Mouse (Mus musculus) heart, postnatal 14 days (tissue): ENCODE data around the gene A4galt. TPM values are rescaled to one million over a fixed set of nuclear protein-coding genes. Genes with fewer than 3 reads are reported as not detected.
"Not testable (repeated sequence)": the region's sequence is repeated elsewhere in the genome, so short reads cannot be mapped to it uniquely, and the experiment has no call there.

Experiments
- DNase-seq, 2 experiments: peaks; one replicate each; pipeline ENCODE4 v3.0.0; 2021 to 2022
- intact Hi-C: fragments of 180-260 bp; cut with DNase I; formaldehyde crosslinking; loops from one replicate; pipeline ENCODE4 v1.15.1; 2025
- long read RNA-seq, 2 experiments: library from polyadenylated mRNA; stranded (forward); transcript quantifications; one replicate each; pipeline ENCODE4 v2.0.0; 2021
- total RNA-seq, 2 experiments: library from RNA; stranded (reverse); gene quantifications; 2 replicates each; pipeline ENCODE4 v1.2.3; 2021

Gene A4galt
- total RNA-seq: 1 to 10 TPM; 4.9 to 5.1 TPM
- long read RNA-seq, experiment 1, partial matches to known transcripts: 0 of 3 reads
- long read RNA-seq, experiment 1, other reads (novel, unspliced or antisense): 0 of 3 reads
- long read RNA-seq, experiment 2: 0 reads

DNA sequence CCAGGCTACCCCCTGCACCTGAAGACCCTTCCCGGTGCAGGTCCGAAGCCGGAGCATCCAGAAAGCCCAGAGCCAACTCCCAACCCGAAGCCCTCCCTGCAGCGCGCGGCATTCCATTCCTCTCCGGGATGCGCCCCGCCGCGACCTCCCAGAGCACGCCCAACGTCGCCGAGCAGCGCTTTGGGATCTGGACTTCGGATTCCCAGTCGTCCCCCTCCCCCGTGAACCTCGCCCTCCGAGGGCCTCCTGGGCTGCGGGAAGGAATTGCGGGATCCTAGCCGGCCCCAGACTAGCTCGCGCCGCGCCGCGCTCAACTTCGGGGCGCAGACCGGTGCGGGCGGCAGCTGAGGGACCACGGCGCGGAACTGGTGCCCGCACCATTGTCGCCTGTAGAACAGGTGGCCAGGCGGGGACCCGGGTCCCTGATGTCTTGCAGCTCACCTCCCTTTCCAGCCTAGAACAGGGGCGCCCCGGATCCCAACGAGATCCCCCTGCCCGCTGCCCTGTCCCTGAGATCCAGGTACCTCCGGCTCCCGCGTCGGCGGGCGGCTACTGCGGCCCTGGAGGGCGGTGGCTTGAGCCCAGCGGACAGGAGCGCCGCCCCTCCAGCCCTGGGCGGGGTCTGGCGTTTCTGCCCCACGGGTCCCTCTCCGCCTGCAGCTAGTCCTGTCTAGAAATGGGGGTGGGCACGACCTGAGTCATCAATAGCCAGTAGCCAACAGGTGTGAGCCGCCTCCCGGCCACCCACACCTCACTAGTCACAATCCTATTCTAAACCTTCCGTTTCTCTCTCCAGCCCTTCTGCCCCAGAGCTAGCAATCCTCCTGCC lies at the start of gene A4galt:
Gene A4galt, minus strand, starts transcription at position 599 of the 829 bp plus-strand sequence.
- intact Hi-C loops: loop anchor here (5.0 kb wide), 2 partner anchors 39 to 46 kb away; no protein-coding TSS in a partner anchor
- peak; percentile 66 to 69 for DNase-seq

DNA sequence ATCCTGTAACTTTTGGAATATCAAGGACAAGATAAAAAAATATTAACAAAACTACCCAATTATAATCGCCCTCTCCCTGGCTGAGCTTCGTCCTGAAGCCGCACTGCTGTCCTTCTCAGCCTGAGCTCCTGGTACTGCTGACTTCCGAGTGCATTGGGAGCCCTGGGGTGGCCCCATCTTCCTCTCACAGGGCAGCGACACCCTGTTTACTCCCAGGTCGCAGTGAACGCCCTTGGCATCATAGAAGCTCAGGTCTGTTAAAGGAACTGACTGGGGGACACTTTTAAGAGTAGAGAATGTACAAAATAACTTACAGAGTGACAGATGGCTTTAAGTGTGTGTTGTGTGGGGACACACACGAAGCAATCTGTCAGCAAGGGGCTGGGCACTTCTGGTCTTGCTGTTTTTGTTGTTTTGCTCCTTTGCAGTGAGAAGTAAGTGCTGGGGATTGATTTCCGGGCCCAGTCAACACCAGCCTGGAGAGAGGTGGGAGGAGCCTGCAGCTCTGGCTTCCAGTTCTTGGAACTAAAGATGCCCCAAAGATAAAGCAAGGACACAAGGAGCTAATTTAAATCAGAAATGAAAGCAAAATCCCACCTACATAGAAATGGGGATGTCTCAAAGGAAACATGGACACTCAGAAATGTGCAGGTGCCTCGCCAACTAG lies 48.5 kb upstream of the A4galt start:
- intact Hi-C loops: loop anchor here (5.0 kb wide), 3 partner anchors 48 to 128 kb away; partner anchors contain the start of genes A4galt and Cyb5r3
- no peak for DNase-seq

DNA sequence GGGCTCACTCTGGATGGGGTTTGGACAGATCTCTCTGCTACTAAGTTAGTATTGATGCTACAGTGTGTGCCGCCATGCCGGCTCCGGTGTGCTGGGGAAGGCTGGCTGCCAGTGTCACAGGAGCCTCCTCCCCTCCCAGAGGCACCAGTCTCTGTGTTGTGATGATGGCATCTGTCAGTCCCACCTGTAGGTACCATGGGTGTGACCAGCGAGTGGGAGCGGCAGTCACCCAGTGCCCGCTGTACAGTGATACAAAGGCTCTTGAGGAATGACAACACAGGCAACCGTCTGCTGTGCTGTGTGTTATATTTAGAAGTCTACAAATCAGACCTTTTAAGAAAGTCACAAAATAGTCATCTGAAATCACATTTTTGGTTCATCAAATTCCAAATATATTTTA lies 47.9 kb upstream of the A4galt start:
- intact Hi-C loops: loop anchor here (5.0 kb wide), 2 partner anchors 47 to 127 kb away; partner anchors contain the start of genes A4galt and Cyb5r3
- no peak for DNase-seq

DNA sequence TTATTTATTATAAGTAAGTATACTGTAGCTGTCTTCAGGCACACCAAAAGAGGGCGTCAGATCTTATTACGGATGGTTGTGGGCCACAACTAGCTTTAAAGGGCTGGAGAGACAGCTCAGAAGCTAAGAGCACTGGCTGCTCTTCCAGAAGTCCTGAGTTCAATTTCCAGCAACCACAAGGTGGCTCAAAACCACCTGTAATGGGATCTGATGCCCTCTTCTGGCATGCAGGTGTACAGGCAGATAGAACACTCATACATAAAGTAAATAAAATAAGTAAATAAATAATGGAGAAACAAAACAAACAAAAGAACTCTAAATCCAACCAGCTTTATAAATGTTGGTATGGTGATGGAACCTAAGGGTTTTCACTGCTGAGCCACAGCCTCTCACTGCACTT lies 47.2 kb upstream of the A4galt start:
- intact Hi-C loops: loop anchor here (5.0 kb wide), 2 partner anchors 47 to 127 kb away; partner anchors contain the start of genes A4galt and Cyb5r3

DNA sequence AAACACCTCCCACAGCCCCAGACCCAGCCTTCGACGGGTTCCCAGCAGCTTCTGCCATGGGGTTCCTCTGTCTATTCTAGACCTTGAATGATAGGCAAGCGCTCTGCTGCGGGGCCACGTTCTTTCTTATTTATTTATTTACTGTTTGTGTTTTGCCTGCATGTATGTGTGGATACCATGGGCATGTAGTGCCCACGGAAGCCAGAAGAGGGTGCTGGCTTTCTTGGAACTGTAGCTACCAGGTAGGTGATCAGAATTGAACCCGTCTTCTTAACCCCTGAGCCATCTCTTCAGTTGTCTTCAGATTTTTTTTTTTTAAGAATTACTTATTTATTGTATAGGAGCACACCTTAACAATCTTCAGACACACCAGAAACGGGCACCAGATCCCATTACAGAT lies 46.7 kb upstream of the A4galt start:
- intact Hi-C loops: loop anchor here (5.0 kb wide), 2 partner anchors 46 to 126 kb away; partner anchors contain the start of genes A4galt and Cyb5r3
- no peak for DNase-seq

More for the DNA sequence above, 47.2 kb upstream of the A4galt start:
- DNase-seq: no peak

DNA sequence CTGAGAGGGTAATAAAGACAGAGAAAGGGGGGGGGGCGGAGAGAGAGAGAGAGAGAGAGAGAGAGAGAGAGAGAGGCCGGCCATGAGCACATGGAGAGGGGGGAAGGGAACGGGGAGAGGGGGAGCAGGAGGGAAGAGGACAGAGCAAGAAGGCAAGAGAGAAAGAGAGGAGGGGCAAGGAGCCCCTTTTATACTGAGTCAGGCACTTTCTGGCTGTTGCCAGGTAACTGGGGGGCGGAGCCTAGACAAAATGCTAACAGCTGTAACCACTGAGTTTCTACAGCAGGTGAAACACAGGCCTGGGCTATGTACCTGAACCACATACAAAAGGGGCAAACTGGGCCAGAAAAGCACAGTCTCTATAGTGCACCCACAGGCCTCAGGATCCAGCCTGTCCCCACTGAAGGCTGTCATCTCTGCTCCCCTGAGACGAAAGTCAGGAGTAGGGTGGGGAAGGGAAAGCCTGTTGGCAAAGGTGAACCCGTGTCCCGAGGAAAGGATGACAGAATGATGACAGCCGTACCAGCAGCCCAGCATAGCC lies 45.3 kb upstream of the A4galt start:
- no peak for DNase-seq

DNA sequence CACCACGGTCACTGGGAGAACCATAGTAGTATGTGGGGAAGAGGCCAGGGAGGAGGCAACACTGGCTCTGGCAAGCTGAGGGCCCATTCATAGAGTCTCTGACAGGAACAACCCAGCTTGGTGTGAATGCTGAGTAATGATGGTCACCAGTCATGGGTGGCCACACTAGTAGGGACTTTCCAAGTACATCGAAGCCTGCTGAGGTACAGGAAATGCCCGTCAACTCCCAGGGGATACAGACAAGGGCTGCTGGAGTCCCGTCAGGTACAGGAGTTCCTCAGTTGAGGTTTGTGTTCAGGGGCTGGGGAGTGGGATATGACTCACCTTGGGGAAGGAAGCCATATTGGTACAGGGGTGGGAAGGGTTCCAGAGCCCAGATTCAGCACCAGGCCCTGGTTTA lies 44.5 kb upstream of the A4galt start:
- no peak for DNase-seq
- intact Hi-C loops: loop anchor here (5.0 kb wide), 2 partner anchors 44 to 124 kb away; partner anchors contain the start of genes A4galt and Cyb5r3

More for the DNA sequence above, 45.3 kb upstream of the A4galt start:
- intact Hi-C loops: loop anchor here (5.0 kb wide), 2 partner anchors 45 to 125 kb away; partner anchors contain the start of genes A4galt and Cyb5r3

DNA sequence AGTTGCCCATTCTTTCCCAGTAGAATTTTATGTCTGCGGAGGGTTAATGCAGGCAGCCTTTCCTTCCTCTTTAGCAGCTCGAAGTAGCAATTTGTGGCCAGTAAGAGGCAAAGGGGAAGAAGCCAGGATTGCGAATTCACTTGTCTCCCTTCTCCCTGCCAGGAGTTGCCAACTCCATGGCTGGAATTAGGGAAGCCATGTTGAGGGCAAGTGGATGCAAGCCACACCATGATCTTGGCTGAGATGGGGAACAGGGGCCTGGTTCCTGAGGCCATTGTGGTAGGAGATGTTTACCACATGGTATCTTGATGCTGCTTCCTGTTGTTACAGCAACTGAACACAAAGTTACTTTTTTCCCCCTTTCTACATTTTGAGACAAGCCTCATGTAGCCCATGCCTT lies 43.4 kb upstream of the A4galt start:
- DNase-seq: no peak
- intact Hi-C loops: loop anchor here (5.0 kb wide), 2 partner anchors 43 to 123 kb away; partner anchors contain the start of genes A4galt and Cyb5r3

DNA sequence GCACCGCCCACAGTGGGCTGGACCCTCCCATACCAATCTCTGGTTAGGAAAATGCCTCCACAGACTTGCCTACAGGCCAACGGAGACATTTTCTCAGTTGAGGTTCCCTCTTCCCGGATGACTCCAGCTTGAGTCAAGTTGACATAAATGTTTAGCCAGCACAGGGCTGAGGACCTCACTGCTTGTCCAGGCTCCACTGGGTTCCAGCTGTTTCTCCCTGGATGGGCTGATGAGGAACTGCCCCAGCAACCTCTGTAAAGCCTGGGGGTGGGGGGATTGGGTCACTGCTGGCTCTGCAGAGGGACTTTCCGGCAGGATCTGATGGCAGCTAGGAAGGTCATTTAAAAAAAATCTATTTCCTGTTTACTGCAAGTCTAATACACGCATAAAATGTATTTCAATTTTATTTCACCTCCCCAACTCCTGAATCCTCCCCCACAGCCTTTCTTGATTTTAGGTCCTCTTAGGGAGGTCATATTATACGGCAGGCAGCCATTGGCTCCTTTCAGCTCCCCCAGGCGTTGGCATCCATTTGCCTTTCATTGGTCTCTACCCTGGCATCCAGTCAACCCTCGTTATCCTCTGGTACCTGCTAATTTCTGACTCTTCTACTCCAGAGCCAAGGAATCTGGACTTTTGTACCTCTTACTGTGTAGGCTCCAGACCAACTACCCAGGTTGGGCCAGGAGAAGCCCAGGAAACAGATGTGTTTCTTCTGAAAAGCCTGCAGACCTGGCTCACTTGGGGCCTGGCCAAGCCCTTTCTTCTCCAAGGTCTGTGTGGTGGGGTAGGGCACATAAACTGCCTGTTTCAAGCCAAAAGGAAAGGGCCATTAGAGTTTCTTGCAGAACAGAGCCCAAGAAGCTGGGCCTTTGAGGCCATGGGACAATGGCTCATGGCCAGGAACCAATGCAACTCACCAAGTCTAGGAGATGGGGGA lies 42.4 kb upstream of the A4galt start:
- intact Hi-C loops: no loop called here
- DNase-seq: peak; percentile 46 to 56

DNA sequence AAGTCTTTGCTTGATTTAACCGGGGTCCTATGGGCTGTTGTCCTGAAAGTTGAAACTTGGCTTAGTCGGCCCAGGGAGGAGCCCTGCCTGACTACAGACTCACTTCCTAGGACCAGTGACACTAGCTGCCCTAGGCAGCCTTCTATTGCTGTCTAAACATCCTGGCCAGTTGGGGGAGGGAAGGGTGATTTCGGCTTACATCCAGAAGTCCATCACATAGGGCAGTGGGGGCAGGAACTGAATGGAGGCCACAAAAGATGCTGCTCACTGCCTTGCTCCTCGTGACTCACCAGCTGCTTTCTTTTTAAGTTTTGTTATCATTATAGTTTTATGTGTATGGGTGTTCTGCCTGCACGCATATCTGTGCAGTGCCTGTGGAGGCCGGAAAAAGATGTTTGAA lies 41.6 kb upstream of the A4galt start:
- peak; percentile 25 to 43 for DNase-seq
- intact Hi-C loops: no loop called here

DNA sequence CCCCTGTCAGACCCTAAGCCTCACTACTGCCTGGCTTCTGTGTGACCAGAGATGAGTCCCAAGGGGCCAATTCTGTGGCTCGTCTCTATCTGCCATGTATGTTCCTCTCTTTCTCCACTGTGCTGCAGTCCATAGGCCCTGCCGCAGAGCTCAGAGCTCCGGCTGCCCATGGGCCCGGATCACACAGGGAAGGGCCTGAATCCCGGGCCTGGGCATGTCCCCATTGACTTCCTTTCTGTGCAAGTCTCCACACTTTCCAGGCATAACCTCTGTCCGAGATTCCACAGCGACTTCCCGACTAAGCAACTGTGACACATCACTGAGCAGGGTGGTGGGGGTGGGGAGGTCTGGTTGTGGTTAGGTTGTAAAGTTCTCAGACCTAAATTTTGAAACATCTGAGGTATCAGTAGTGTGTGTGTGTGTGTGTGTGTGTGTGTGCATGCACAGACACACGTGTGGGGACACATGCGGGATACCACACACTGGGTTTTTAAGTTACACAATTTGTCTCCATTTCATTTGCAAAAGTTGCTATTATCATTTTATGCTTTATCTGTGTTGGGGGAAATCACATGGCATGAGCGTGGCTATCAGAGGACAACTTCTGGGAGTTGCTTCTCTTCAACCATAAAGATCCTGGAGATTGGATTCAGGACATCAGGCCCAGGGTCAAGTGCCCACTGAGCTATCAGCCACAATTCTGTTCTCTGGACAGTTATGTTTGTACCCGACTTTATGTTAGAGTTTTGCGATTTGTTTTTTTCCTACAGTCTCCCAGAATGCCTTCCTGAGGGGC lies 40.9 kb upstream of the A4galt start:
- DNase-seq: no peak
- intact Hi-C loops: no loop called here

DNA sequence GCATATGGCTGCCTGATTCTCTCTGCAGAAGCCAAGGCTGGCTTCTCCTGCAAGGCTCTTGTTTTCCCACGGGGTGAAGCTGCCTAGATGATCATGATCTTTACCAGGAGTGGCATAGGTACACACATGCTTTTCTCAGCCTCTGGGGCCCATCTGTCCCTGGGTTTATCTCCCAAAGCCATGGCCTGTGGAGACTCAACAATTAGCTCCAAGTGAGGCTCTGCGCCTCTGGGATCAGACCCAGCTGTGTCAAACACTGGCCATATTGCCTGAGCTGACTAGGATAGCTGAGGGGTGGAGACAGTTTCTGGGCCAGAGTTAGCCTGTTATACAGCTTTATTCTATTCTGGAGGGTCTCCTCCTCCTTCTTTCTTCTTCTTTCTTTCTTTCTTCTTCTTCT lies 39.3 kb upstream of the A4galt start:
- no peak for DNase-seq
- intact Hi-C loops: no loop called here

DNA sequence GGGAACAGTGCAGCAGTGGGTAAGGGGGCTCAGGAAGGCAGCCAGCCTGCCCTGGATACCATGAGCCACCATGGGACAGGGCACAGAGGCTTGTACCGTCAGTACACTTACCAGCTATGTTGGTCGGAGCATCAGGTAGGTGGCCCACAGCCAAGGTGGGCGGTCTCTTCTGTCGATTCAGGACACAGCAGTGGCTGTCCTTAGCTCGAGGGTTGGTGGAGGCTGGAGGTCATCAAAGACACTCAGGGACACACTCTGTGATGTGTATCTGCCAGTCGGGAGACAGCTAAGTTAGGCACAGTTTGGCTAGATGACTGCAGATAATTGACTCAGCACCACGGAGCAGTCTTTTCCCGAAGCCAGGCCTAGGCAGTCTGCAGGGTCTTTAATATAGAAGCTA lies 33.3 kb upstream of the A4galt start:
- intact Hi-C loops: no loop called here

DNA sequence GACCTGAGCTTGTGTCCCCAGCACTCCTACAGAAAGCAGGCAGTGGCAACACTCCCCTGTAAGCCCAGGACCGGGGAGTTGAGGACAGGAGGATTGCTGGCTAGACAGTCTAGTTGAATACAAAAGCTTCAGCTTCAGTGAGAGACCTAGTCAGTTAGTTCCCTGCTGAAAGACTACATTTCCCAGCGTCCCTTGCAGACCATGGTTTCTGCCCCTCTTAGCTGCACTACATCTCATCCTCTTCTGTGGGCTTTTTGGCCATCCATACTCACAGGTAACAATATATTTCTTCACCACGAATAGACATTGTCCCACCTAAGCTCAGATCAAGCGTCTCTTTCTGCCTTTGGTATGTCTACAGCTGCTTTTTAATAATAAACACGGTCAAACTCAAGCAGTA lies 30.8 kb upstream of the A4galt start:
- DNase-seq: no peak
- intact Hi-C loops: no loop called here

More for the DNA sequence above, 33.3 kb upstream of the A4galt start:
- DNase-seq: no peak

DNA sequence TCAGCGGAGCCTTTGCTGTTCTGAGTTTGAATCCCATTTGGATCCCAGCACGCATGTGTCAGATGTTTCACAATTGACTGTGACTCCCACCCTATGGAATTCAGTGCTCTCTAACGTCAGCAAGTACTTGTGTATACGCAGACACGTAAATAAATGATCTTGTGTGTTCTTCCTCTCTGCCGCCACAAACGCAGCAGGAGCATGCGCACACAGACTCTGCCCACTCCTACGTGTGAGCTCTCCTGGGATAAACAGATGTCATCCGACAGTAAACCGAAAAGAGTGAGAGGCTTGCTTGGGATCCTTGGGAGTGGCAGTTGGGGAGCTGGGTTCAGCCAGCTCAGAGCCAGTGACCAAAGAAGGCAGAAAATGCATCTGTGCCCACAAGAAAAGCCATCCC lies 29.7 kb upstream of the A4galt start:
- intact Hi-C loops: no loop called here
- DNase-seq: no peak

DNA sequence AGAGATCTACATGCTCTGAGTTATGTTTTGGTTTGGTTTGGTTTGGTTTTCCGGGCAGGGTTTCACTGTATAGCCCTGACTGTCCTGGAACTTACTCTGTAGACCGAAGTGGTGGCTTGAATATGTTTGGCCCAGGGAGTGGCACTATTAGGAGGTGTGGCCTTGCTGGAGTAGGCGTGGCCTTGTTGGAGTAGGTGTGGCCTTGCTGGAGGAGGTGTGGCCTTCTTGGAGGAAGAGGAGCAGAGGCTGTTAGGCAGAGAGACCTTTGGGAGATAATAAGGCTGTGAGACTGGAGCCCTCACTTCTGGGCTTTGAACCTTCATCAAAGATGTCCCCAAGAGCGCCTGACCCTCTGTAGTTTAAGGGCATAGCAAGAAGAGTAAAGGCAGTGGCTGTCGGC lies 27.0 kb upstream of the A4galt start:
- intact Hi-C loops: no loop called here
- no peak for DNase-seq

DNA sequence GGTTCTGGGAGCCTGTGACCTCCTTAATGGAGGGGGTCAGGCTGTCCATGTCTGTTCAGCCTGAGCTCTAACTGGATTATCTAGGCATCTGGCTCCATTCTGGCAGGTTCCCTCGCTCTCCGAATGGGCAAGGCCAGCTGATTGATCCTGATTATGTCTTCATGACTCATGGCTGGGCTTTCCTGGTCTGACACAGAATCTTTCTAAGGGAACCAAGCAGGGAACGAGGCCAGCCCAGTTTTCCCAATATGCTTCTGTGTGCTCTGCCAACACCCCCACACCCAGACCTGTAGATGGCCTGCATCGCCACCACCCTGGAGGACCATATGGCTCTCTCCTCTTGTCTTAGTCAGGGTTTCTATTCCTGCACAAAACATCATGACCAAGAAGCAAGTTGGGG lies 25.9 kb upstream of the A4galt start:
- no peak for DNase-seq
- intact Hi-C loops: no loop called here

DNA sequence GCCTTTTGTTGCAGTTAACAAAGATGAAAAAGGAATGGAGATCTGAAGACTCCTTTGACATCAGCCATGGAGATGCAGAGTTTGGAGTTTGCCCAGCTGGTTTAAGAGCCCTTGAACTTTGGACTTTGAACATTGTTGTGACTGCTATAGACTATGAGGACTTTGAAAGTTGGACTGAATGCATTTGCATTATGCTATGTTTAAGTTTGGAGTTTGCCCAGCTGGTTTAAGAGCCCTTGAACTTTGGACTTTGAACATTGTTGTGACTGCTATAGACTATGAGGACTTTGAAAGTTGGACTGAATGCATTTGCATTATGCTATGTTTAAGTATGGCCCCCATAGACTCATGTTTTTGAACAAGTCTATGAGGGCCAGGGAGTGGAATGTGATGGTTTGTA lies 22.7 kb upstream of the A4galt start:
- intact Hi-C loops, DNase-seq: not testable (repeated sequence)

DNA sequence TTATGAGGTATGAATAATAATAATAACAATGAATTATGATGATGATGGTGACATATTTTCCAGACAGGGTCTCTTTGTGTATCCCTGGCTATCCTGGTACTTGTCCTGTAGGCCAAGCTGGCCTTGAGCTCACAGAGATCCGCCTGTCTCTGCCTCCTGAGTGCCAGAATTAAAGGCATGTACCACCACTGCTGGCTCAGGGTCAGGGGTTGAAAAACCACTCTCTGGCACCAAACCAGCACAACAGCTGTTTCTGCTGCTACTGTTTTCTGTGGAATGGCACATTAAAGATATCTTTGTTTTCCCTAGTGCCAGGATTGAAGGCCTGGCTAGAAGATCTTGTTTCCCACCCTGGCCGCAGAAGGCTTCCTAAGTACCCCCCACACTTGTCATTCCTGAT lies 21.4 kb upstream of the A4galt start:
- intact Hi-C loops: no loop called here
- DNase-seq: no peak
